Comparison of ENCODE assay signal across 20 mouse cellular contexts in the genomic region with DNA sequence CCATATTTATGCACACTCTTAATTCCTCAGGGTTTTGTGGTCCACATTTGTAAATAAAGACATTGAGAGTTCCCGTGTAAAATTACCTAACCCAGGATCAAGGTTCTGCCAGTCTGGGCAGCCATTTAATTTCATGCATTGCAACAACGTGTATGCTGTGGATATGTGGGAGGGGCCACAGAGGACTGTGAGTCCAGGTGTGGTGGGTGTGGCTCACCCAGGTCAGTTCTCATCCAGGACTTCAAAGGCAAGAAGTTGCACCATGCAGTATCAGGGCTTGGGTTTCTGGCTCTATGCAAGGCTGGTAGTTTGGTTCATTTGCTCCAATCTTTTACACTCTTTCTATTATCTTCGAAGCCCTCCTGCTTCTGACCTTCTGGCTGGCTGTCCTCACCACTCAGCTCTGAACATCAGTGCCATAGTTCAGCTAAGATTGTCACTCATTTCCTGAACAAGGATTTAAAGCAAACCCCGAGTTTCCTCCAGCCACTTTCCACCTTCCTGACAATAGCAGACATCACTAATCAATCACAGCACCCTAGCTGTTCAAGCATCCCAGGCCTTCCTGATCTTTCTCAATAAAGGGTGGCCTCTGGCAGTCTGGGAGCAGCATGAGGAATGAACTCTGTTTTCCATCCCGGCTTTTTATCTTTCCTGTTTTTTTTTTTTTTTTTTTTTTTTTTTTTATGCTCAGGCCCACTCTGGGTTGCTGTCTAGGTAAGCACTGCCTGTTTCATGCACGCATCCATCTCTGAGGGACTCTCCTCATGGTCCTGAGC. TPM values are rescaled to one million over a fixed set of nuclear protein-coding genes. Genes with fewer than 3 reads are reported as not detected.
DNase-seq lines count a peak whose midpoint lies in the region; ATAC-seq and TF ChIP-seq lines count a peak whose summit lies in the region.
"Had no signal": no experiment of that assay in that cellular context is flagged by ENCODE, and none has a peak within 500 bp of the region (broad histone marks: within the 10 kb centered on the region; RNA-seq: fewer than 3 reads in every experiment).

No protein-coding gene starts in this region.

- no peak for ATAC-seq in hindbrain, embryonic 11.5 days (ENCODE audit: low FRiP score)
- ATAC-seq in hindbrain, embryonic 16.5 days: no peak
- ATAC-seq in embryonic facial prominence, embryonic 14.5 days (ENCODE audit: low read depth): peak; percentile 27; the same call in 1 of the 2 replicates
- no peak for ATAC-seq in hindbrain, embryonic 15.5 days (ENCODE audit: low FRiP score, low read depth)
- ATAC-seq in midbrain, postnatal 0 days (ENCODE audit: low FRiP score): no peak

- no peak for DNase-seq in hindbrain, embryonic 11.5 days (ENCODE audit: low spot score)
- DNase-seq in embryonic facial prominence, embryonic 14.5 days (ENCODE audit: low spot score): no peak
- DNase-seq in midbrain, postnatal 0 days (ENCODE audit: low spot score): no peak
- DNase-seq in urinary bladder, postnatal 14 days (ENCODE audit: low spot score): no peak
- no peak for DNase-seq in right cerebral cortex, postnatal 25 days
- no peak for DNase-seq in right cerebral cortex, postnatal 36 days (ENCODE audit: low spot score in 2 of 2)
- DNase-seq: adrenal gland, postnatal 14 days; cerebellum, adult 9-11 months; embryo, embryonic 11 days; gastrocnemius, postnatal 25 days; heart, postnatal 36 days; kidney, adult 8-10 months; liver had no signal

- TF ChIP-seq CTCF in midbrain, postnatal 0 days (IDR thresholded peaks at IDR 0.05): no peak

- 61% methylated on average over 6 of the region's 6 CpGs for WGBS in hindbrain, embryonic 11.5 days
- WGBS in hindbrain, embryonic 16.5 days: 43% methylated on average over 6 of the region's 6 CpGs
- WGBS in embryonic facial prominence, embryonic 14.5 days: 42% methylated on average over 6 of the region's 6 CpGs
- WGBS in hindbrain, embryonic 15.5 days: 45% methylated on average over 6 of the region's 6 CpGs
- 36% methylated on average over 6 of the region's 6 CpGs for WGBS in midbrain, postnatal 0 days

- H3K9ac ChIP-seq in hindbrain, embryonic 11.5 days (ENCODE audit: low read depth, low read length): no peak overlapping the region
- no peak overlapping the region for H3K9ac ChIP-seq in hindbrain, embryonic 16.5 days (ENCODE audit: low read depth, low read length)
- no peak overlapping the region for H3K9ac ChIP-seq in embryonic facial prominence, embryonic 14.5 days (ENCODE audit: low read depth, low read length)
- no peak overlapping the region for H3K9ac ChIP-seq in hindbrain, embryonic 15.5 days
- no peak overlapping the region for H3K9ac ChIP-seq in midbrain, postnatal 0 days (replicated peaks; ENCODE audit: low read length, poor library complexity, severe bottlenecking)
- H3K9ac ChIP-seq: lung, embryonic 15.5 days had no signal

- H3K4me2 ChIP-seq in hindbrain, embryonic 11.5 days (replicated peaks; ENCODE audit: low read depth, low read length): no peak overlapping the region
- H3K4me2 ChIP-seq in hindbrain, embryonic 16.5 days (ENCODE audit: low read length): no peak overlapping the region
- H3K4me2 ChIP-seq in embryonic facial prominence, embryonic 14.5 days (ENCODE audit: low read depth, low read length): no peak overlapping the region
- H3K4me2 ChIP-seq in hindbrain, embryonic 15.5 days: no peak overlapping the region
- H3K4me2 ChIP-seq in midbrain, postnatal 0 days (ENCODE audit: low read depth, low read length, poor library complexity, severe bottlenecking): no peak overlapping the region
- H3K4me2 ChIP-seq: heart, embryonic 11.5 days; lung, embryonic 15.5 days had no signal

- H3K4me3 ChIP-seq in hindbrain, embryonic 11.5 days (ENCODE audit: low read depth, low read length): no peak overlapping the region
- no peak overlapping the region for H3K4me3 ChIP-seq in hindbrain, embryonic 16.5 days (ENCODE audit: low read length)
- H3K4me3 ChIP-seq in embryonic facial prominence, embryonic 14.5 days (ENCODE audit: low read depth, low read length): no peak overlapping the region
- no peak overlapping the region for H3K4me3 ChIP-seq in hindbrain, embryonic 15.5 days
- H3K4me3 ChIP-seq in midbrain, postnatal 0 days (ENCODE audit: low read depth, low read length): no peak overlapping the region
- H3K4me3 ChIP-seq: lung, embryonic 15.5 days had no signal

- H3K27me3 ChIP-seq in hindbrain, embryonic 11.5 days (ENCODE audit: control insufficient read depth, insufficient read depth, low read length): no peaks in the 10 kb centered on the region
- no peaks in the 10 kb centered on the region for H3K27me3 ChIP-seq in hindbrain, embryonic 16.5 days (replicated peaks; ENCODE audit: control insufficient read depth, insufficient read depth, low read length)
- no peaks in the 10 kb centered on the region for H3K27me3 ChIP-seq in embryonic facial prominence, embryonic 14.5 days (replicated peaks; ENCODE audit: control insufficient read depth, insufficient read depth, low read length)
- peaks cover 6% of the 10 kb centered on the region; the same call in 1 of the 2 replicates for H3K27me3 ChIP-seq in hindbrain, embryonic 15.5 days
- H3K27me3 ChIP-seq in midbrain, postnatal 0 days (ENCODE audit: insufficient read depth, low read length): no peaks in the 10 kb centered on the region
- H3K27me3 ChIP-seq: lung, embryonic 15.5 days had no signal

- peaks cover 7% of the 10 kb centered on the region for H3K4me1 ChIP-seq in hindbrain, embryonic 11.5 days (replicated peaks; ENCODE audit: control insufficient read depth, insufficient read depth, low read length)
- peaks cover 25% of the 10 kb centered on the region for H3K4me1 ChIP-seq in hindbrain, embryonic 16.5 days (ENCODE audit: control insufficient read depth, insufficient read depth, low read depth, low read length)
- H3K4me1 ChIP-seq in embryonic facial prominence, embryonic 14.5 days (ENCODE audit: control insufficient read depth, insufficient read depth, low read length): peaks cover 13% of the 10 kb centered on the region
- peaks cover 64% of the 10 kb centered on the region for H3K4me1 ChIP-seq in hindbrain, embryonic 15.5 days (replicated peaks)
- H3K4me1 ChIP-seq in midbrain, postnatal 0 days (ENCODE audit: insufficient read depth, low read length): peaks cover 7% of the 10 kb centered on the region

- H3K36me3 ChIP-seq in hindbrain, embryonic 11.5 days (ENCODE audit: control insufficient read depth, insufficient read depth, low read length): no peaks in the 10 kb centered on the region
- no peaks in the 10 kb centered on the region for H3K36me3 ChIP-seq in hindbrain, embryonic 16.5 days (ENCODE audit: control insufficient read depth, insufficient read depth, low read length)
- H3K36me3 ChIP-seq in embryonic facial prominence, embryonic 14.5 days (ENCODE audit: control insufficient read depth, insufficient read depth, low read length): no peaks in the 10 kb centered on the region
- H3K36me3 ChIP-seq in hindbrain, embryonic 15.5 days: no peaks in the 10 kb centered on the region
- no peaks in the 10 kb centered on the region for H3K36me3 ChIP-seq in midbrain, postnatal 0 days (ENCODE audit: insufficient read depth, low read length)
- H3K36me3 ChIP-seq: G1E; lung, embryonic 15.5 days had no signal

- peak overlapping the region; percentile 36; the same call in 1 of the 2 replicates for H3K27ac ChIP-seq in hindbrain, embryonic 11.5 days (ENCODE audit: low read depth, low read length)
- H3K27ac ChIP-seq in hindbrain, embryonic 16.5 days (ENCODE audit: low read depth, low read length): no peak overlapping the region
- peak overlapping the region; percentile 1; the same call in 1 of the 2 replicates for H3K27ac ChIP-seq in embryonic facial prominence, embryonic 14.5 days (replicated peaks; ENCODE audit: low read depth, low read length)
- peak overlapping the region; percentile 48 for H3K27ac ChIP-seq in hindbrain, embryonic 15.5 days (replicated peaks)
- peak overlapping the region; percentile 18; the same call in 1 of the 2 replicates for H3K27ac ChIP-seq in midbrain, postnatal 0 days (ENCODE audit: low read depth, low read length)
- H3K27ac ChIP-seq: lung, embryonic 15.5 days had no signal

- H3K9me3 ChIP-seq in hindbrain, embryonic 11.5 days (ENCODE audit: control insufficient read depth, low read length): no peaks in the 10 kb centered on the region
- no peaks in the 10 kb centered on the region for H3K9me3 ChIP-seq in hindbrain, embryonic 16.5 days (ENCODE audit: control insufficient read depth, low read length)
- no peaks in the 10 kb centered on the region for H3K9me3 ChIP-seq in embryonic facial prominence, embryonic 14.5 days (ENCODE audit: control insufficient read depth, low read length)
- no peaks in the 10 kb centered on the region for H3K9me3 ChIP-seq in hindbrain, embryonic 15.5 days
- H3K9me3 ChIP-seq in midbrain, postnatal 0 days (ENCODE audit: low read length): no peaks in the 10 kb centered on the region
- H3K9me3 ChIP-seq: G1E; lung, embryonic 15.5 days had no signal

RNA-seq across cellular contexts. Expression of a gene that starts 15.4 kb away (rescaled TPM):
- polyA plus RNA-seq in hindbrain, embryonic 11.5 days (2014; fragmentation: Nextera tagmentation; extraction: Ambion mirVana): not detected in 2 replicates
- 0.06 TPM in 2 replicates for polyA plus RNA-seq in hindbrain, embryonic 16.5 days (2015; fragmentation: Nextera tagmentation; extraction: Ambion mirVana)
- polyA plus RNA-seq in embryonic facial prominence, embryonic 14.5 days (2014; fragmentation: Nextera tagmentation; extraction: Ambion mirVana): 0.08 and 0.10 TPM in 2 replicates
- not detected in 2 replicates for polyA plus RNA-seq in hindbrain, embryonic 15.5 days (2015; fragmentation: Nextera tagmentation; extraction: Ambion mirVana)
- total RNA-seq in midbrain, postnatal 0 days (2014; rRNA removed): 0.38 TPM in 1 of 2 replicates, not detected in the other
- 0.07 TPM in 1 of 2 replicates, not detected in the other for polyA plus RNA-seq in midbrain, postnatal 0 days (2015; fragmentation: Nextera tagmentation; extraction: Ambion mirVana)
- total RNA-seq: adrenal gland, postnatal 14 days; gastrocnemius, postnatal 25 days; heart, postnatal 36 days had no signal
- polyA plus RNA-seq: G1E; neural tube, embryonic 14.5 days; thymus, postnatal 0 days had no signal
